Mouse (Mus musculus): ENCODE measurements around the gene Arhgap25.
"Not testable (repeated sequence)": the region's sequence is repeated elsewhere in the genome, so short reads cannot be mapped to it uniquely, and the experiment has no call there.

Arhgap25 gene

DNA sequence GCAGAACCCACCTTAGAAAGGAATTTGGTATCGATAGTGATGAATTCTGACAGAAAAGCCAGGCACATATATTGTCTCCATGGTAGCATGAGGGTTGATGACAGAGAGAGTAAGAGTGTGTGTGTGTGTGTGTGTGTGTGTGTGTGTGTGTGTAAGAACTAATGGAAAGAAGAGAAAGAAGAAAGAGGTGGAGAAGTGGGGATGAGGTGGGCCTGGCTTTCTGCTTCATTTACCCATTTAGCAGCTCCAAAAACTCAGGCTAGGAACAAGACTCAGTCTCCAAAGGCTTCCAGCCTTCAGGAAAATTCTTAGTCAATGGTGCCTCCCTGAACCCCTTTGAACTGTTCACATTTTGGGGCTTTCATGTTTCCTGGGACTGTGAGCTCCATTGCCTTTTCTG, 29.5 kb downstream of the Arhgap25 start:
- no peak for DNase-seq (ENCODE audit: low read depth)

DNA sequence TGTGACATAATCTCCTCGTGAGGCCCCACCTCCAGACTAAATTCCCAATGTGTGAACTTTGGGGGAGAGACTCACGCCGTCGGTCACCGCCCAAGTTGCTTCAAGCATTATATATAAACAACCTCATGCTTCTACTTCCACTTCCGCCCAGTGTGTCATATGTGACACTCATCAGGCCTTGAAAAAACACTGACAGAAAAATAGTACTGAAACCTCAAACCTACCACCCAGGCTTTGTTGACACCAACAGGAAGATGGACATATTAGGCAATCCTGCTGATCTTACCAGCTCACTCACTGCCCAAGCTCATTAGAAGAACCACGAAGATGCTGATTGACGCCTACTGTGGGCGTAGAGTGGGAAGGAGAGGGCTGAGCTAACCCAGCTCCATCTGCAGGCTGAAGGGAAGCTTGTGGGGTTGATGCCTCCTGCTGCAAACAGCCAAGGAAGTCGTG, 30.2 kb downstream of the Arhgap25 start:
- DNase-seq (ENCODE audit: low read depth), result no peak

DNA sequence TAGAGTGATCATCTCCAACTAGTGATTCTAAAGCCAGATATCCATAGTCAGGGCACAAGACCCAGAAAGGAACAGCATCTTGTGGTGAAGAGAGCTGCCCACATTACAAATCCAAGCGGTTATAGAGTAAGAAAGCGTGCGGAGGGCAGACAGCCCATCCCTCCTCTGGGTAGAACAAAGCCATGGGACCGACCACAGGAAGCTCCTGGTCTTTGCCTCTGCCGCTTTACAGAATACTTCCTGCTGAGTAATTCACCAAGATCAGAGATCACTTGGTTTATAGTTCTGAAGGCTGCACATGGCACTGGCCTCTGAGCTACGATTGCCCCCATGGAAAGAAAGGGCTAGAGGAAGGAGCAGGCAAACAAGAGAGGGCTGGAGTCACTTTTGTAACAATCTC, 30.6 kb downstream of the Arhgap25 start:
- no peak for DNase-seq (ENCODE audit: low read depth)

DNA sequence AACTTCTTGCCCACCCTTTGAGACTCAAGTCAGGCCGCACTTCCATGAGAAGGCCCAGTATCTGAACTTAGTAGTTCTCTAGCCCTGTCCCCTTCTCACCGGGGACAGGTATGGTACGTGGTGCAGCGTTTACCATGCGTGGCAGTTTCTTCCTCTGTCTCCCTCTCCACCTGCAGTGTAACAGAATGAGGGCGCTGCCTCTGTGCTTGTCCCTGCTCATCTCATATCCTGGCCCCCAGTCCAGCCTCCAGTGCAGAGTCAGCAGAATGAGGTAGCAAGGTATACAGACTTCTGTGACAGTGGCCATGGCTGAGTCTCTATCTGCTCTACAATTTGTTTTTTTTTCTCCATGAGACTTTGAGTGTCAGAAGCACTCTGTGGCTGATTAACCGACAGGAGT, 32.4 kb downstream of the Arhgap25 start:
- no peak for DNase-seq (ENCODE audit: low read depth)

DNA sequence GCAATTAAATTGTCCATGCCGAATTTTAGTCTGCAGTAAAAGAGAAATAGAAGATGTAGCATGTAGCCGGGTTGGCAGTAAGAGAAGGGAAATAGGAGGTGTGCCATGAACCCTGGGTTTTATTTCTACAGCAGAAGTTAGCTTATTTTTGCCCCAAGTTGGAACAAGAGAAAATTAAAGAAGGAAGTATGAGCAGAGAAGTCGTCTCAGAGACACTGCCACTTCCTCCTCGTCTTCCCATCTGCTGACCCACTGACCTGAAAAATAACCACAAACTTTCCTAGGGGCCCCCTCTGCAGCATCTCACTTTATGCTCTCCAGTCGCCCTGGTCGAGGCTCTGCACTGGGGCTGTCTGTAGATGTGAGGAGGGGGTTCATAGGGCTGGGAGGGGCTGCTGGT, 33.3 kb downstream of the Arhgap25 start:
- DNase-seq (ENCODE audit: low read depth), result no peak

DNA sequence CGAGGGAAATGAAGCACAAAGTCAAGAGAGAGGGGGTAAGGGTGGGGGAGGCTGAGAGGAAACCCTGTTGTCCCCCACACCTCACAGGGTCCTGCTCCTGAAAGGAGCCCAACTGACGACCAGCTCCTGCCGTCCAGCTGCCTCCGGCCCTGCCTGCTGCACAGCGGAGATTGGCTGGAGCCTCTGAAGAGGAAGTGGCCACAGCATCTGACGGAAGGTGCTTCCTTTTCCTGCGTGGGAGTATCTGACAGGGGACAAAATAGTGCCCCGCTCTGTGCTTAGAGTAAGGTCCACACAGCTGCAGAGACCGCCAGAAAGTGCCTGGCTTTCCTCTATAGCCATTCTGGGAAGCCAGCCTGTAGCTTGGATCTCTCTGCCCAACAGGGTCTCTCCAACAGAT, 36.9 kb downstream of the Arhgap25 start:
- no peak for DNase-seq (ENCODE audit: low read depth)

DNA sequence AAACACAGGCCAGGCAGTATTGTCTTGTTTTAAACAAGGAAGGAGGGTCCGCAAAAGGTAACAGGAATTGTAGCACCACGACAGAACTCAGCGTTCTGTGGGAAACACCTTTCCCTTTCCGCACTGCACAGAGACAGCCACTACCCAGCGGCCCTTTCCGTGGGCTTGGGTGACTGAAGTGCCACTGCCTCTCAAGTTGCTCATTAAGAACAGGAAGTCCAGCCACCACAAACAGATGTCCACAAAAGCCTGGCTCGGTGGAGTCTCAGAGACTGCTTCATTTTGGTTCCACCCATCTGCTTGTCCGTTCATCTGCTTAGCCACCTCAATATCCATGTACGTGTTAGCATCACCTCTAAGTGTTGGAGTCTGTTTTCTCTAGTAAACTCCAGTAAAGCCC, 38.7 kb downstream of the Arhgap25 start:
- no peak for DNase-seq (ENCODE audit: low read depth)

DNA sequence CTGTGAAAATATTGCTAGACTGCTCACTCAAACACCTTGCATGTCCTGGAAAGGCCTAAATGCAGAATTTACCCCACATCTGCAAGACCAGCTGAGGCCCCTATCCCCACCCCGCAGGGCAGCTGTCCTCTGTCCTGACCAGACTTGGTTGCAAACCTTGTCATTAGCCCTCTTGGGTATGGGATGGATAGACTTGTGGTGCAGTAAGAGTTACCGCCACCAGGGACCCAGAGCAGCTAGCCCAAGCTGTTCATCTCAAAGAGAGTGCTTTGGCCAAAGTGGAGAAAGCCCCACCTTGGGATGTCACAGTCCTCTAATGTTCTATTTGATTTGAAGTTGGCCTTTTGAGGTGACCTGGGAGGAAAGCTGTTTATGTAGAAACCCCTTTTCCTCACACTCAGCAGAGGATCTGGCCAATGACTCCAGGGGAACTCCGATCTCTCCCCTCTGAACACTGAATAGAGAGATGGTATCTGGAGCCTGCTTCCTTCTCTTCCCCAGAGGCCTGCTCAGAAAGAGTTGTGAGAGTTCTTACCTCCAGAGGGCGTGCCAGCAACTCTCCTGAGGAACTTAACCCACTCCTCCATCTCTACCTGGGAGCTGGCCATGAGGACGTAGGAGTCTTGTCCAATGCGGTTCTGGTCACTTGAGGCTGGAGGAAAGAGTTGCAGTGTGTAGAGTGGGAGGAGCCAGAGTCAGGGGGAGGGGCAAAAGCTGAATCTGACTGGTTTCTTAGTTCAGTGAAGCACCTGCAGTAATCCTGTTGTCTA, 45.2 kb downstream of the Arhgap25 start:
- no peak for DNase-seq (ENCODE audit: low read depth)

DNA sequence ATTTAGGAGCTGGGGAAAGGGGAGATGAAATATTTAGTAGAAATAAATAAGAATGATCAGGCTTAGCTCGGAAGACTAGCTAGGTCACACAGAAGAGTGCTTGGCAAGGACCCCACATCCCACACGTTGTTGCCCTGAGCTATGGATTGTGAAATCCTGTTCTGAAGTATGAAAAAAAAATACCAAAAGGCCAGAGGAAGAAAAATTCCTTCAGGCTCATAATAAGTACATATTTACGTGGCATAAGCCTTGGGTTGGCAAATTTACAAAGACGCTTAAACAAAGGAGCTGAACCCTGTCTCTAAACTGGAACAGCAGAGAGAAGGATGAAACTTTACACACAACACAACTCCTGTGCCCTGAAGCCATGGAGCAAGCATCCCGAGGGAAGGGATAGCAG, 48.3 kb downstream of the Arhgap25 start:
- DNase-seq (ENCODE audit: low read depth), result no peak

DNA sequence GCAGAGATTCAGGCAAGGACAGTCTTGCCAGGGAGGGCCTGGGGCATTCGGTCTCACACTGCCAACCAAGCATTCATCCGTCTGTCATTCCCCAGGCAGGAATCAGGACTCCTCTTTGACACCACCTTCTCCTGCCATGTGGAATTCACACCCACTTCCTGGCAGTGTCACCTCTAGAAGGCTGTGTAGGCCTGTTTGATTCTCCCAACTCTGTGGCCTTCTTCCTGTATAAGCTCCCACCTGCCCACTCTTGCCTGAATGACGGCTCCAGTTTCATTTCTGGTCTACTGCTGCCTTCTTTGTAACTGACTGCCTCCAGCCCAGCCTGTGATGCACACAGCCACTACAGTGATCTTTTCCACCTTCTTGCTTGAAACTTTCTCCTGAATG, 49.2 kb downstream of the Arhgap25 start:
- no peak for DNase-seq (ENCODE audit: low read depth)

DNA sequence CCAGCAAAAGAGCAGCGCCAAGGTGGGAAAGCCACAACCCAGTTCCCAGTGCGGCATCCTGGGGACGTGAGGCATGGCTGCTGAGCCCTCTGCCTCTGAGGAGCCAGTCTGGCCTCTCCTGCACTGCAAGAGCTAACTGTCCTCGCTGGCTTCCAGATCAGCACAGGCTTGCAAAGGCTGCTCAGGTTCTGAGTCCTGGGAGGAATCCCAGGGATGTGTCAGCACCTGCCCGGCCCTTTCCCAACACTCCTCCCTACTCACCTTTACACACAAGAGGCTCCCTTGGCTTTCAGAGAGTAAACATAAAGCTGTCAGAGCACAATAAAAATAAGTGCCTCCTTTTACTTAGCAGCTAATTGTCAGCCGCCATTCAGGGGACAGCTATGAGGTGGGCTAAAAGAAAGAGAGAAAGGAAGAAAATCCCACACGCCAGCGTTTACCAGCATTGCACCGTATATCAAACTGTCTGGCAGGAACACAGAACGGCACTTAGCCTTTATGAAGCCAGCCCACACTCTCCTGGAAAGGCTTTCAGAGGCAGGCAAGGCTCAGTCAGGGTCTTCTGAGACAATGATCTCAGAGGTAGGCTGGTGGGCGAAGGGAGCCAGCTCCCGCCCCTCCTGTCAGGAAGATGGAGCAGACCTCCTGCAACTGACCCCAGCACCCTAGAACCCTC, 49.7 kb downstream of the Arhgap25 start:
- DNase-seq (ENCODE audit: low read depth), result no peak

DNA sequence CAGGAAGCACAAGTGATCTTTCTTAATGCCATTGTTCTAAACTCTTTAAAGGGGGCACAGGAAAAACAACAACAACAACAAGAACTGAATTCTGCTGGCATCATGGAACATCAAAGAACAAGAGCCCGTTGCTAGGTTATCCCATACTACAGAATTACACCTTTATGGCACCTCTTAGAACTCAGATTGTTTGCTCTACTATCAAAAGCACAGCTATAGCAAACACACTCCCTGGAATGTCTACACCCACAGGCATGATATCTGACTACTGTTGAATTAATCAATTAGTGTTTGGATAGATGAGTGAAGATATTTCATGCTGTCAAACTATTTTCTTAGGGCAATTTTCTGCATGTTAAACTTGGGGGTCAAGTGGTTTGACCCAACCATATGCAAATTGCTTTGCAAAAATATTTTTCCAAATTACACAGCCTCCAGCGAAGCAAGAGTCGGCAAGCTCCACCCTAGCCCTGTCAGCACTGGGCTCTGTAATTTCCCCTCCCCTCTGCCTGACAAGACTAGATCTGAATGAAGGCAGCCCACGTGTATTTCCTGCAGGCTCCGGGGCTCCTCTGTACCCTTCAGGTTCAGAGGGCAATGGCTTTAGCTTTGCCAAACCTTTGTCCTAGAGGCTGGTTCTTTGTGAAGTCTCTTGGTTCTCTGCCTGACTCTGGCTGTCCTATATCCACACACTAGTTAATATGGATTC, 53.6 kb downstream of the Arhgap25 start:
- no peak for DNase-seq (ENCODE audit: low read depth)

DNA sequence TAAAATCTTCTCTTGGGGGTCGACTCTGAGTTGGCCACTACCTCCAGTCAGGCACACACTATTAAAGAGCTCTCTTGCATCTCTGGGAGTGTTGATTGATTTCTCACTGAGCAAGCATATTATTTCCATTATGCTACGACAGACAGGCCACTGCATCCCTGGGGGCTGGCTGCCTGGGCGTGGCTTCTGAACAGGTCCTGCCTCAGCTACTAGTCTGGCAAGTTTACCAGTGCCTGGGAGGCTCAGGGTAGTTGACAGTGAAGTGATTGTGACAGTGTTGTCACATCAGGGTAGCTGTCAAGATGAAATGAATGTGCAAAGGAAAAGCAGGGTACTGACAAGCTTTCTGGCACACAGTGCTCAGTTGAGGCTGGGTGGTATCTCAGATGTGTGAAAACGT, 54.2 kb downstream of the Arhgap25 start:
- DNase-seq (ENCODE audit: low read depth), result no peak

DNA sequence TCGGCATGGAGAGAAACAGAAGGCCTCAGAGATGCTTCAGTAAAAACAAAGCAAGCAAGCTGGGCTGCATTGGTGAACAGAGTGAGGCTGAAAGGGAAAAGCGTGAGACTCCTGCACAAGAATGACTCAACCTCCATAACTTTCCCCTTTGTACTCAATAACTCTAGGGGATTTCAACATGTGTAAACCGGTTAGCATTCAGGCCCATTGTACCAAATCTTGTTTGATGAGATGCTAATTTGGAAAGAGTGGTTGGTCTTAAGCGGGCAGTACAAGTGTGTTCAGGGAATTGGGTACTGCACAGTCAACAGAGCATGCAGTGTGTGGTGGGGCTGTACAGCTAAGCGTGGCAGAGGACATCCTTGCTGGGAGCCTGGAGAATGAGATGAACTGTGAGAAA, 57.8 kb downstream of the Arhgap25 start:
- DNase-seq (ENCODE audit: low read depth), result no peak

DNA sequence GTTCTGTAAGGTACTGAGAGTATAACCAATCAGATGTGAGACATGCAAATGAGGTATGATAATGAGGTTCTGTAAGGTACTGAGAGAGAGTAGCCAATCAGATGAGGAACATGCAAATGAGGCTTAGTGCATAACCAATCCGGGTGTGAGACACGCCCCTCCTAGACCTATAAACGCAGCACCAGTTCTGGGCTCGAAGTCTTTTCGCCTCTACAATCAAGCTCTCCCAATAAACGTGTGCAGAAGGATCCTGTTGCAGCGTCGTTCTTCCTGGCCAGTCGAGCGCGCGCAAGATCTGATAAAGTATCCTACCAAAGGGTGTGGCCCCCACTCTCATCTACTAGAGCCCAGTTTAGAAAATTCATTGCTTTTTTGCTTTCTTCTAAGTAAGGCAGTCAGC, 63.0 kb downstream of the Arhgap25 start:
- DNase-seq (ENCODE audit: low read depth), result not testable (repeated sequence)

DNA sequence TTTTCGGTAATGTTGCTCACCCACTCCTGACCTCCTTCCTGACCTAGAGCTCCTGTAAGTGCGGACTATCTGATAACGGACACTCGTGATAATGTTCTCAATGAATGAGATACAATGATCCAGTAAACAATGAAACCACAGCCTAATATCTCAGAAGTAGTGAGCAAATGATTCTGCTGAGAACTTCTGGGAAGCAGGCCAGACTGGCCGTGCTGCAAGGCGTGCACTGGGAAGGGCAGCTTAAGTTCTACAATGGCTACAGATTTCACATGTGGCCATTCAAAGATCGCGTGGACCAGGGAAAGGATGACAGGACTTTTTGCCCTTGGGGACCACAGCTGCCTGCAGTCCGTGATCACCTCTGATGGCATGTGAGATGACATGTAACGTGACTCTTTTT, 64.7 kb downstream of the Arhgap25 start:
- no peak for DNase-seq (ENCODE audit: low read depth)

DNA sequence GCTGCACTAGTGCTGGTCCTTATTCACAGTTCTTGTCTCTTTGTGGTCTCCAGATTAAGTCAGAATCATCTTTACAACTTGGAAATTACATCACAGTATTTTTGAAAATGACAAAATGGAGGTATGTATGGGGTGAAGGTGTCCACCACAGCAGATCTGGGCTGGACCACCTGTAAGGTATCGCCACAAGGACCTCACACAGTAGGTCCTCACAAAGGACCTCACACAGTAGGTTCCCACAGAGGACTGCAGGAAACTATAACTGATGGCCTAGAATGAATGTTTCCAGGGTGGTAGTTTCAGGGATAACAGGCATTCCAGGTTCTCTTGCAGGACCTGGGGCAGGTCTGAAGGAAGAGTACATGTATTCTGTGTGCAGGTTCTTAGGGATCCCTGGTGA, 65.7 kb downstream of the Arhgap25 start:
- no peak for DNase-seq (ENCODE audit: low read depth)

DNA sequence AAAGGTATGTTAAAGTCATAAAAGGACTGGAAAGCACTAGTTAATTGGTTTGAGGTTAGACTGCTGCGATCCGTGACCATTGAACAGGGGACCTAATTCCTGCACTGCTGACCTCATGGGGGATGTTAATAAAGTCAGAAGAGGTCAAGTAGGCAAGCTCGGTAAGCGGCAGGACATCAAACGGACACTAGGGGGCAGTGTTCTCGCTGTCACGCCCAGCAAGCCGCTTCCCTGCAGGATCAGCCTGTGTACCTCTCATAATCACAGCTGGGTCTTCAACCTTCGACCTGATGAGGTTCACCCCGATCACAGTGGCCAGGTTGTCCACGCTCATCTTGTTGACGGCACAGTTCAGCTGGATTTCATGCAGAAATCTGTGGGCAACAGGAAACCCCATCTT, 66.8 kb downstream of the Arhgap25 start:
- DNase-seq (ENCODE audit: low read depth), result peak; percentile 40

DNA sequence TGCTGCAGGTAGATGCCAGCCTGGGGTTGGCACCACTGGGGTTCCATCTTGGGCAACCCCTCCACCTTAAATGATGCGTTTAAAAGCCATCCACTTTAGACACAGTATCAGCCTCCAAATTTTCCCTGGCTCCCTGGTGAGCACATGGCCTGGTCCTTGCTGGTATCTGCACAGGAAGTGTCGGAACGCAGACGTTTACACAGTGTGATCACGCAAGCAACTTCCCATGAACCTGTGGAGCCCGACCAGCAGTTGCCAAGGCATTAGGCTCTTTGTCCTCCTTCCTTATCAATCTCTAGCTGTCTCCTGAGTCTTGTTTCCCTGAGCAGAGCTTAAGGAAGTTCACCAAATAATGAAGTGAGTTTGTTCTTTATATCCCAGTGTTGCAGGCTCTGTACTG, 77.6 kb downstream of the Arhgap25 start:
- DNase-seq (ENCODE audit: low read depth), result no peak

DNA sequence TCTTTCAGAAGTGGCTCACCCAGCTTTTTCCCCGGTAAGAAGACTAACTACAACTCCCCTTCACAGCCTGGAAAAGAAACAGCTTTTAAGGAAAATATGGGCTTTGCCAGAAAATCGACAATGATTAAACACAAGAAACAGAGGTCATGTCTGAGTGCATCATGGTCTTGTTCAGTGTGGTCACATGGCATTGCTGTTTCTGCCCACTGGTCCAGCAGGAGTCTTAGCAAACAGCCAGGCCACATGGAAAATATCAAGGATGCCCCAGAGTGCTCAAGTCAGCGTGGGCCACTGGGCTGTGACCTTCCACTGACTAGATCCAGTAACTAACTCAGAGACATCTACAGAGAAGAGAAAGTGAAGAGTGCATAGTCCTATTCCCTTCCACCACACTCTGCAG, 81.3 kb downstream of the Arhgap25 start:
- no peak for DNase-seq (ENCODE audit: low read depth)

DNA sequence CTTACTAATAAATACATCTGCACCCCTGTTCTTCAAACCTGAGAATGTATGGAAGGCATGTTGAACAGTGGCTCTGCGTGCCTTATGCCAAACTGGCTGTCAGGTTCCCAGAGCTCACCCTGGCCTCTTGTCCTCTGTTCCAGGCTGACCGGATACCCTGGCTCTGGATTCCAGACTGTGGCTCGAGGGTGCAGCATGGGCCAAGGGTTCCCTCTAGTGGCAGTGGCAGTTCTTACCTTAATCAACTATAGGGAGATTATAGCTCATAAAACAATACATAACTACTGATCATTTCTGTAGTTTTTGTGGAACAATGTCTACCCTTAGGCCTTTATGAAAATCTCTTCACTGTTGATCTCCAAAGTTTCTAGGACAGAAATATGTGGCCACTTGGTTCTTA, 82.0 kb downstream of the Arhgap25 start:
- DNase-seq (ENCODE audit: low read depth), result no peak

DNA sequence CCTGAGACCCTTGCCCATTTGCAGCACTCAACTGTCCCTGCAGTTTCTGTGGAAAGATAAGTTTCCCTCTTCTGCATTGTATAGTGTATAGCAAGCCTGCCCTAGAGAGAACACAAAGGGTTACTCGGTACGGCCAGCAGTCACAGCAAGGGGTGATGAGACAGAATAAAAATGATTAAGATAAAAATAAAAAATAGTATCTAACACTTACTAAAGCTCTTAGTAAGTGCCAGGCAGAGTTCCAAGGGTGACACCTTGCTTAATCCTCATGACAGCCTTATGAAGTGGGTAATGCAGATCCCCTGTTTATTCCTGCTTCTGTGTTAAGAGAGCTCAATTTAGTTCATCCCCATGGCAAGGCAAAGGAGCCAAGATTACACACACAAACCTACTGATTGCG, 83.5 kb downstream of the Arhgap25 start:
- no peak for DNase-seq (ENCODE audit: low read depth)

DNA sequence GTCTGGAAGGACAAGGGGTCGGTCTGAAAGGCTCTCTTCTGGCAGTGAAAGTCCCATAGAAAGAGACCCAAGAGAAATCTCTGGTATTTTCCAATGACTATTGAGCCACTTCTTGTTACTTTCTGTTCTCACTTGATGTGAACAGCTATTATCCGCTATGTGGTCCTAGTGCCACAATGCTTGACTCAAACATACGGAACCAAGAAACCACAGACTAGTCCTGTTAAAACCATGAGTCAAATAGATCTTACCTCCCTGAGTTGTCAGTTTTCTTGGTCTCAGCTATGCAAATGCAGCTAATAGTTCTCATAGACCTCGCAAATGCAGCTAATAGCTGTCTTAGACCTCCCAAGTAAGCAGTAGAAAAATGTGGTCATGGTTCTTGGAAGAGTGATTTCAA, 85.8 kb downstream of the Arhgap25 start:
- DNase-seq (ENCODE audit: low read depth), result no peak

Measured in c-Kit-positive CD71-positive TER-119-negative erythroid progenitor cells, embryonic 14.5 days (primary cell).